Mouse (Mus musculus): Measurements from ENCODE around the gene Crybg2. TPM values are rescaled to one million over a fixed set of nuclear protein-coding genes. Genes with fewer than 3 reads are reported as not detected.
A peak's percentile ranks its signal among the peaks of the same experiment; 100 is the strongest.

Gene Crybg2
- total and polyA plus RNA-seq, 3 experiments, result 0.65 to 2.3 TPM; not detected in 1

GRCm38 (mm10) chr4:134129482-134129881 lies 68.9 kb downstream of the Crybg2 start:
- Histone ChIP-seq H3K79me2 (ENCODE audit: control insufficient read depth, insufficient read depth, low read length, poor library complexity) (peaks cover 15% of the 10 kb centered on the region), H3K27me3 (ENCODE audit: control insufficient read depth in 1 of 2, insufficient read depth in 2 of 2, low read length in 2 of 2) (no peaks in the 10 kb centered on the region), H3K9ac (ENCODE audit: control insufficient read depth, low read depth, low read length, poor library complexity, severe bottlenecking) (peak overlapping the region; percentile 88), H3K36me3 (ENCODE audit: control insufficient read depth in 1 of 2, insufficient read depth in 2 of 2, low read length in 2 of 2) (peaks cover 1 to 27% of the 10 kb centered on the region in 2 experiments; a peak in 2 of 4 replicates), H3K4me3 (ENCODE audit: control insufficient read depth in 1 of 2, insufficient read depth in 1 of 2, low read depth in 2 of 2, low read length in 2 of 2) (peak overlapping the region; percentile 82 to 83), H3K4me1 (ENCODE audit: control insufficient read depth in 1 of 2, insufficient read depth in 2 of 2, low read length in 2 of 2) (peaks cover 9 to 35% of the 10 kb centered on the region in 2 experiments), H3K9me3 (replicated peaks; ENCODE audit: insufficient read depth, low read length) (no peaks in the 10 kb centered on the region), H3K27ac (ENCODE audit: control insufficient read depth, low read depth, low read length) (peak overlapping the region; percentile 78)
- TF ChIP-seq EP300 (IDR thresholded peaks at IDR 0.05; ENCODE audit: low read depth in 1 of 2, low read length in 2 of 2) (peak in 1 of 2 experiments; percentile 36; a peak in 2 of 4 replicates), TBP (IDR thresholded peaks at IDR 0.05; ENCODE audit: low read depth, low read length) (peak; percentile 56; the same call in 1 of the 2 replicates), NRF1 (IDR thresholded peaks at IDR 0.05; ENCODE audit: insufficient read depth, low read depth, low read length, poor library complexity, severe bottlenecking) (0 out of 2 replicates have a peak, but pooled peaks have one; percentile 11), ETS1 (IDR thresholded peaks at IDR 0.05; ENCODE audit: low read depth, low read length) (no peak; the same call in 1 of the 2 replicates), USF1 (IDR thresholded peaks at IDR 0.05; ENCODE audit: low read depth, low read length) (no peak)
- DNase-seq (ENCODE audit: low read depth, low spot score), result peak; percentile 55

GRCm38 (mm10) chr4:134132117-134132516 lies 71.5 kb downstream of the Crybg2 start:
- Histone ChIP-seq H3K4me1 (ENCODE audit: control insufficient read depth in 1 of 2, insufficient read depth in 2 of 2, low read length in 2 of 2) (peaks cover 15 to 36% of the 10 kb centered on the region in 2 experiments), H3K9ac (ENCODE audit: control insufficient read depth, low read depth, low read length, poor library complexity, severe bottlenecking) (no peak overlapping the region), H3K4me3 (ENCODE audit: control insufficient read depth in 1 of 2, insufficient read depth in 1 of 2, low read depth in 2 of 2, low read length in 2 of 2) (no peak overlapping the region), H3K9me3 (replicated peaks; ENCODE audit: insufficient read depth, low read length) (no peaks in the 10 kb centered on the region), H3K36me3 (ENCODE audit: control insufficient read depth in 1 of 2, insufficient read depth in 2 of 2, low read length in 2 of 2) (peaks cover 1 to 30% of the 10 kb centered on the region in 2 experiments; a peak in 3 of 4 replicates), H3K27ac (ENCODE audit: control insufficient read depth, low read depth, low read length) (no peak overlapping the region), H3K79me2 (ENCODE audit: control insufficient read depth, insufficient read depth, low read length, poor library complexity) (peaks cover 15% of the 10 kb centered on the region), H3K27me3 (ENCODE audit: control insufficient read depth in 1 of 2, insufficient read depth in 2 of 2, low read length in 2 of 2) (no peaks in the 10 kb centered on the region)
- TF ChIP-seq ZC3H11A (IDR thresholded peaks at IDR 0.05; ENCODE audit: low read depth, low read length) (no peak), E2F4 (IDR thresholded peaks at IDR 0.05; ENCODE audit: borderline replicate concordance, low read depth, low read length) (no peak), TCF12 (IDR thresholded peaks at IDR 0.05; ENCODE audit: low read depth, low read length) (no peak), MYC (IDR thresholded peaks at IDR 0.05; ENCODE audit: low read depth, low read length) (no peak), RCOR1 (IDR thresholded peaks at IDR 0.05; ENCODE audit: low read depth, low read length) (no peak), CTCF (IDR thresholded peaks at IDR 0.05 in 2 of 3, conservative IDR thresholded peaks at IDR 0.05 in 1 of 3; ENCODE audit: control insufficient read depth in 1 of 3, insufficient read depth in 1 of 3, low read depth in 2 of 3, low read length in 3 of 3, poor library complexity in 1 of 3, severe bottlenecking in 1 of 3) (no peak), ZNF384 (IDR thresholded peaks at IDR 0.05; ENCODE audit: low read depth, low read length) (no peak), SIN3A (IDR thresholded peaks at IDR 0.05; ENCODE audit: low read length) (no peak), USF1 (IDR thresholded peaks at IDR 0.05; ENCODE audit: low read depth, low read length) (no peak), SMC3 (IDR thresholded peaks at IDR 0.05; ENCODE audit: low read depth, low read length) (no peak), MAX (IDR thresholded peaks at IDR 0.05; ENCODE audit: low read length) (no peak), ZKSCAN1 (IDR thresholded peaks at IDR 0.05; ENCODE audit: low read depth, low read length) (no peak), BHLHE40 (IDR thresholded peaks at IDR 0.05; ENCODE audit: borderline replicate concordance, low read depth, low read length) (no peak), JUND (IDR thresholded peaks at IDR 0.05; ENCODE audit: low read depth, low read length) (no peak)
- no peak for DNase-seq (ENCODE audit: low read depth, low spot score)

Measured in MEL (cell line).